Mouse (Mus musculus): Measurements from ENCODE around the gene Igfbp3. TPM values are rescaled to one million over a fixed set of nuclear protein-coding genes. Genes with fewer than 3 reads are reported as not detected.

Igfbp3 gene
- polyA plus RNA-seq (2011; ENCODE audit: insufficient read depth, insufficient read length, low replicate concordance, missing spikeins) = 2.8 and 15.1 TPM in 2 replicates

- Histone ChIP-seq H3K27ac (ENCODE audit: control insufficient read depth, insufficient read depth, low read depth, low read length, poor library complexity) (no peak within 1 kb of the TSS), H3K4me1 (ENCODE audit: control insufficient read depth, insufficient read depth, low read length) (no peaks in the 10 kb centered on the region), H3K4me3 (replicated peaks; ENCODE audit: control insufficient read depth, low read depth, low read length) (no peak within 1 kb of the TSS)
- TF ChIP-seq POLR2A (IDR thresholded peaks at IDR 0.05; ENCODE audit: borderline replicate concordance, control insufficient read depth, low read depth, low read length) = no peak
- no peak for TF ChIP-seq CTCF (IDR thresholded peaks at IDR 0.05; ENCODE audit: control insufficient read depth, insufficient read depth, low read length)
- 3% methylated on average over 102 of the region's 104 CpGs for WGBS
These were observed at the start of gene Igfbp3 for GRCm38 (mm10) chr11:7213501-7214341. Gene Igfbp3, minus strand, starts transcription at chr11:7213923.

DNA sequence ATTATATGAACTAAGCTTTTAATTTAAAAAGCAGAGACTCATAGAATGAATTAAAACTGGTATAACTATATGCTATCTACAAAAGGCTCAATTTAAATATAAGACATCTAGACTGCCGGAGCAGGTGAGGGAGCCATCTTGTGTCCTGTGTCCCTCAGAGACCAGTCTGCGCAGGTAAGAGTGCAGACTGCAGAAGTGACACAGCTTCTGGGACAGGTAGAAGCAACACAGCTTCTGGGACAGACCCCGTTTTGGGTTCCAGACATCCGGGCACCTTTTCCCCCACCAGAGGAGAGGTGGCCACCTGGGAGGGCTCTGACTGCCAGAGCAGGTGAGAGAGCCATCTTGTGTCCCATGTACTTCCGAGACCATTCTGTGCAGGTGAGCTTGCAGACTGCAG, 37.1 kb upstream of the Igfbp3 start:
- TF ChIP-seq CTCF (IDR thresholded peaks at IDR 0.05; ENCODE audit: control insufficient read depth, insufficient read depth, low read length) = no peak
- TF ChIP-seq POLR2A (IDR thresholded peaks at IDR 0.05; ENCODE audit: borderline replicate concordance, control insufficient read depth, low read depth, low read length) = no peak
- Histone ChIP-seq H3K4me1 (ENCODE audit: control insufficient read depth, insufficient read depth, low read length) (no peaks in the 10 kb centered on the region), H3K4me3 (replicated peaks; ENCODE audit: control insufficient read depth, low read depth, low read length) (no peak overlapping the region), H3K27ac (ENCODE audit: control insufficient read depth, insufficient read depth, low read depth, low read length, poor library complexity) (no peak overlapping the region)
- 80% methylated on average over 5 of the region's 5 CpGs for WGBS

DNA sequence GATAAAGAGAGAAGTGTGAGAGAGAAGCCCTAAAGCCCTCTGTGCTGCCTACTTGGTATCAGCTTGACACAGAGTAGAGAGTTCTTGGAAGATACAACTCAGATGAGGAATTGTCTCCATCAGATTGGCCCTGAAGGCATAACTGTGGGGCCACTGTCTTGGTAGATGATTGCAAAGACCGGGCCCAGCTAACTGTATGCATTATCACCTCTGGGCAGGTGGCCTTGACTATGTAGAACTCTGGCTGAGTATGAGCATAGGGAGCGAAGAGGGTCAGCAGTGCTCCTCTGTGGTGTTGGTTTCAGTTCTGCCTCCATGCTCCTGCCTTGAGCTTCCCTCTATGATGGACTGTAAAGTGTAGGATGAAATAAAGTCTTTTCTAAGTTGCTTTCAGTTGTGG, 36.7 kb upstream of the Igfbp3 start:
- WGBS = 70% methylated on average over 2 of the region's 2 CpGs
- no peak overlapping the region for H3K4me3 ChIP-seq (replicated peaks; ENCODE audit: control insufficient read depth, low read depth, low read length)
- H3K27ac ChIP-seq (ENCODE audit: control insufficient read depth, insufficient read depth, low read depth, low read length, poor library complexity) = no peak overlapping the region
- TF ChIP-seq CTCF (IDR thresholded peaks at IDR 0.05; ENCODE audit: control insufficient read depth, insufficient read depth, low read length) = no peak
- TF ChIP-seq POLR2A (IDR thresholded peaks at IDR 0.05; ENCODE audit: borderline replicate concordance, control insufficient read depth, low read depth, low read length) = no peak
- H3K4me1 ChIP-seq (ENCODE audit: control insufficient read depth, insufficient read depth, low read length) = no peaks in the 10 kb centered on the region

DNA sequence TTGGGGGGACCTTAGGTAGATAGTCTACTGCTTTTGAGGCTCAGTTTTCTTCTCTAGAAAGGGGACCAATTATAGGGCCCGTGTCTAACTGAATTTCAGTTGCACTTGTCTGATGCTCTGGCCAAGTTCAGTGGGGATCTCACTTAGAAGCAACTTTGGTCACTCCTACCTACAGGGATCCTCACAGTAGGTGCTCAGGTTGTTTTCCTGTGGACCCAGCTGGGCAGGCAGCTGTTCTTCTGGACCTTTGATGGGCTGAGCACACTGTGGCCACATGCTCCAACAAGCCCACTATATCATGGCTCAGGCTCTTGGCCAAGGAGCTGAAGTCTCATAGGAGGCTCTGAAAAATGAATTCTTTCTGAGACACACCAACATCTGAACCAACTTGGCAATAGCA, 31.1 kb upstream of the Igfbp3 start:
- Histone ChIP-seq H3K27ac (ENCODE audit: control insufficient read depth, insufficient read depth, low read depth, low read length, poor library complexity) (no peak overlapping the region), H3K4me1 (ENCODE audit: control insufficient read depth, insufficient read depth, low read length) (no peaks in the 10 kb centered on the region), H3K4me3 (replicated peaks; ENCODE audit: control insufficient read depth, low read depth, low read length) (no peak overlapping the region)
- WGBS = 72% methylated on average over 1 of the region's 1 CpGs
- TF ChIP-seq CTCF (IDR thresholded peaks at IDR 0.05; ENCODE audit: control insufficient read depth, insufficient read depth, low read length) = no peak
- no peak for TF ChIP-seq POLR2A (IDR thresholded peaks at IDR 0.05; ENCODE audit: borderline replicate concordance, control insufficient read depth, low read depth, low read length)

- WGBS = 48% methylated on average over 4 of the region's 4 CpGs
- Histone ChIP-seq H3K4me1 (ENCODE audit: control insufficient read depth, insufficient read depth, low read length) (no peaks in the 10 kb centered on the region), H3K27ac (ENCODE audit: control insufficient read depth, insufficient read depth, low read depth, low read length, poor library complexity) (no peak overlapping the region), H3K4me3 (replicated peaks; ENCODE audit: control insufficient read depth, low read depth, low read length) (no peak overlapping the region)
- no peak for TF ChIP-seq POLR2A (IDR thresholded peaks at IDR 0.05; ENCODE audit: borderline replicate concordance, control insufficient read depth, low read depth, low read length)
- no peak for TF ChIP-seq CTCF (IDR thresholded peaks at IDR 0.05; ENCODE audit: control insufficient read depth, insufficient read depth, low read length)
These were observed 25.5 kb upstream of the Igfbp3 start for GRCm38 (mm10) chr11:7239041-7239740.

GRCm38 (mm10) chr11:7238546-7238945, 24.8 kb upstream of the Igfbp3 start:
- no peak overlapping the region for H3K27ac ChIP-seq (ENCODE audit: control insufficient read depth, insufficient read depth, low read depth, low read length, poor library complexity)
- TF ChIP-seq POLR2A (IDR thresholded peaks at IDR 0.05; ENCODE audit: borderline replicate concordance, control insufficient read depth, low read depth, low read length) = no peak
- no peak for TF ChIP-seq CTCF (IDR thresholded peaks at IDR 0.05; ENCODE audit: control insufficient read depth, insufficient read depth, low read length)
- WGBS = 82% methylated on average over 6 of the region's 6 CpGs
- no peaks in the 10 kb centered on the region for H3K4me1 ChIP-seq (ENCODE audit: control insufficient read depth, insufficient read depth, low read length)
- H3K4me3 ChIP-seq (replicated peaks; ENCODE audit: control insufficient read depth, low read depth, low read length) = no peak overlapping the region

DNA sequence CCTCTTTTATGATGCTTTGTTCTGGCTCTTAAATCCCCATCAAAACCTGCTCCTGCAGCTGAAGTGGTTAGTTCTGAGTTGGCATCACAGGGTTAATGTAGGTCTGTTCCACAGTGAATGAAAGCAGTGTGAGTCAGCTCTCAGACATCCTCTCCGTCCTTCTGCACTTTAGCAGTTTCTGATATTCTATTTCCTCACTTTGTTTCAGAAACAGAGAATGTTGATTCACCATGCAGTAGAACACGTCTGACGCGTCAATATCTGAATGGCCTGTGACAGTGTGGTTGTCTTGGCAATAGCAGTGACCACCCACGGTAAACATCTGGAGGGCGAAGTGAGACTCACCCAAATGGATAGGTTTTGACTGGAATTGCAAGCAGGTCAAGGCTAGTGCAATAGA, 24.0 kb upstream of the Igfbp3 start:
- H3K27ac ChIP-seq (ENCODE audit: control insufficient read depth, insufficient read depth, low read depth, low read length, poor library complexity) = no peak overlapping the region
- TF ChIP-seq POLR2A (IDR thresholded peaks at IDR 0.05; ENCODE audit: borderline replicate concordance, control insufficient read depth, low read depth, low read length) = no peak
- 52% methylated on average over 6 of the region's 6 CpGs for WGBS
- H3K4me3 ChIP-seq (replicated peaks; ENCODE audit: control insufficient read depth, low read depth, low read length) = no peak overlapping the region
- no peaks in the 10 kb centered on the region for H3K4me1 ChIP-seq (ENCODE audit: control insufficient read depth, insufficient read depth, low read length)

GRCm38 (mm10) chr11:7236751-7237150, 23.0 kb upstream of the Igfbp3 start:
- TF ChIP-seq CTCF (IDR thresholded peaks at IDR 0.05; ENCODE audit: control insufficient read depth, insufficient read depth, low read length) = no peak
- TF ChIP-seq POLR2A (IDR thresholded peaks at IDR 0.05; ENCODE audit: borderline replicate concordance, control insufficient read depth, low read depth, low read length) = no peak

More at GRCm38 (mm10) chr11:7236751-7237150, 23.0 kb upstream of the Igfbp3 start:
- no peaks in the 10 kb centered on the region for H3K4me1 ChIP-seq (ENCODE audit: control insufficient read depth, insufficient read depth, low read length)
- H3K4me3 ChIP-seq (replicated peaks; ENCODE audit: control insufficient read depth, low read depth, low read length) = no peak overlapping the region
- WGBS = 66% methylated on average over 2 of the region's 2 CpGs
- H3K27ac ChIP-seq (ENCODE audit: control insufficient read depth, insufficient read depth, low read depth, low read length, poor library complexity) = no peak overlapping the region
